Mouse (Mus musculus) heart, adult 18-20 months (tissue): ENCODE data around the gene Acsf2. TPM values are rescaled to one million over a fixed set of nuclear protein-coding genes. Genes with fewer than 3 reads are reported as not detected.
A peak's percentile ranks its signal among the peaks of the same experiment; 100 is the strongest.
"Not testable (repeated sequence)": the region's sequence is repeated elsewhere in the genome, so short reads cannot be mapped to it uniquely, and the experiment has no call there.

ENCODE experiments used
- DNase-seq, 2 experiments: peaks; one replicate each; pipeline ENCODE4 v3.0.0; 2021 to 2022; ENCODE audit warnings: mixed read lengths in 1 of 2
- long read RNA-seq, 2 experiments: library from polyadenylated mRNA; stranded (forward); transcript quantifications; one replicate each; pipeline ENCODE4 v2.0.0; 2021
- total RNA-seq, 2 experiments: library from RNA; stranded (reverse); gene quantifications; 2 replicates each; pipeline ENCODE4 v1.2.3; 2021

Acsf2 gene
- 10 to 100 TPM; 30.4 to 33.5 TPM for total RNA-seq
- long read RNA-seq, experiment 1, partial matches to known transcripts, result 9 of 10 reads
- long read RNA-seq, experiment 1, other reads (novel, unspliced or antisense), result 0 of 10 reads
- long read RNA-seq, experiment 2, partial matches to known transcripts, result 5 of 9 reads
- long read RNA-seq, experiment 2, other reads (novel, unspliced or antisense), result 3 of 9 reads

GRCm38 (mm10) chr11:94601321-94602281 lies at the start of gene Acsf2:
Gene Acsf2, minus strand, starts transcription at chr11:94601871.
- peak; percentile 89 to 91 for DNase-seq

- DNase-seq, result not testable (repeated sequence)
Observed at GRCm38 (mm10) chr11:94651241-94651640, 49.6 kb upstream of the Acsf2 start.

GRCm38 (mm10) chr11:94646457-94646856 lies 44.8 kb upstream of the Acsf2 start:
- no peak for DNase-seq

- no peak for DNase-seq
Observed at GRCm38 (mm10) chr11:94644461-94645219, 43.0 kb upstream of the Acsf2 start.

- no peak for DNase-seq
Observed at GRCm38 (mm10) chr11:94634431-94634830, 32.8 kb upstream of the Acsf2 start.

GRCm38 (mm10) chr11:94632988-94633387 lies 31.3 kb upstream of the Acsf2 start:
- DNase-seq, result no peak

- no peak for DNase-seq
Observed at GRCm38 (mm10) chr11:94631969-94632368, 30.3 kb upstream of the Acsf2 start.

GRCm38 (mm10) chr11:94630199-94631011 lies 28.7 kb upstream of the Acsf2 start:
- peak; percentile 65 to 75 for DNase-seq

GRCm38 (mm10) chr11:94629884-94630198 lies 28.2 kb upstream of the Acsf2 start:
- no peak for DNase-seq

- peak; percentile 95 for DNase-seq
Observed at GRCm38 (mm10) chr11:94629199-94629883, 27.7 kb upstream of the Acsf2 start, which contains the start of gene Lrrc59. Gene Lrrc59, plus strand, starts transcription at chr11:94629767.

GRCm38 (mm10) chr11:94622162-94622561 lies 20.5 kb upstream of the Acsf2 start:
- no peak for DNase-seq

GRCm38 (mm10) chr11:94621458-94621852 lies 19.8 kb upstream of the Acsf2 start:
- no peak for DNase-seq

GRCm38 (mm10) chr11:94620766-94621457 lies 19.2 kb upstream of the Acsf2 start:
- no peak for DNase-seq

- DNase-seq, result no peak
Observed at GRCm38 (mm10) chr11:94617646-94618045, 16.0 kb upstream of the Acsf2 start.

GRCm38 (mm10) chr11:94615494-94615893 lies 13.8 kb upstream of the Acsf2 start:
- DNase-seq, result no peak

GRCm38 (mm10) chr11:94614603-94615002 lies 12.9 kb upstream of the Acsf2 start:
- DNase-seq, result no peak

GRCm38 (mm10) chr11:94610744-94611740 lies 9.4 kb upstream of the Acsf2 start:
- no peak for DNase-seq

- DNase-seq, result no peak
Observed at GRCm38 (mm10) chr11:94602356-94602955, 785 bp upstream of the Acsf2 start.

GRCm38 (mm10) chr11:94600447-94600846 lies 1.2 kb downstream of the Acsf2 start:
- DNase-seq, result no peak
